Mouse (Mus musculus) frontal cortex, adult 2 months (tissue): Measurements from ENCODE around the gene Olfr93. TPM values are rescaled to one million over a fixed set of nuclear protein-coding genes. Genes with fewer than 3 reads are reported as not detected.
"Not testable (repeated sequence)": the region's sequence is repeated elsewhere in the genome, so short reads cannot be mapped to it uniquely, and the experiment has no call there.

ENCODE experiments used
- DNase-seq, 2 experiments: peaks; one replicate each; pipeline ENCODE4 v3.0.0; 2022; ENCODE audit warnings: low spot score in 1 of 2; ENCODE audit errors: extremely low spot score in 1 of 2
- polyA plus RNA-seq: library from polyadenylated mRNA; depleted of rRNA; stranded (reverse); fragments of >200 nt; gene quantifications from 2 replicates; pipeline ENCODE4 v1.2.3, GENCODE M21; 2012; rRNA removed

Olfr93 gene
- polyA plus RNA-seq, result not detected in 2 replicates

DNA sequence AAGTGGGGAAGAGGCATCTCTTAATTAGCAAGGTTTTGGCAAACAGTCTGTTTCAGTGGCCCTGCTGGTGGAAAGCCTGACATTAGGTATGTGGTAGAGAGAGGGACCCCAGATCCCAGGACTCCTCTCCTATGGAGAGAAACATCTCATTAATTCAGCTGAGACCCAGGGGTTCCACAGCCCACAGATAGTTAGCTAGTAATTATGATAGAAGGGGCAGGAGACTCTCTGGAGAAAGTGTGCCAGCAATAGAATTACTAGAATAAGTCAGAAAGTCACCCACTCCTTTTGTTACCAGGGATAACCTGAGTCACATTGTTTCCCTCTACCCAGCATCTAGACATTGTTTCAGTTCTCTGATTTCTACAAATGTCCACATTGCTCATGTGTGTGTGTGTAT is at the start of gene Olfr93:
TSS of gene Olfr93 (minus strand) at position 101 of the 400 bp plus-strand sequence.
- DNase-seq, result no peak

DNA sequence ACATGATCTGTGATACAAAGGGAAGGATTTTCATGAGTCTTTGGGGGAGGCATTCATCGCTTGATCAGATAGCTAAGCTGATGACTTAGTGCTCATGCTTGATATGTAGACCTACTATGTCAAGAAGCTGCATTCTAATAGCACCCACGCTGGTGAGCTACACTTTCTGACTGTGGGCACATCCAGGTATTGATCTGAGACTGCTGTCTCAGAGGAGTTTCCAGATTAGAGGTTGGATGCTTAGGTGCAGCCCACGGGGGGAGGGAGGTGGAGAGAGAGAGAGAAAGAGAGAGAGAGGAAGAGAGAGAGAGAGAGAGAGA is 42.6 kb upstream of the Olfr93 start:
- no peak for DNase-seq

DNA sequence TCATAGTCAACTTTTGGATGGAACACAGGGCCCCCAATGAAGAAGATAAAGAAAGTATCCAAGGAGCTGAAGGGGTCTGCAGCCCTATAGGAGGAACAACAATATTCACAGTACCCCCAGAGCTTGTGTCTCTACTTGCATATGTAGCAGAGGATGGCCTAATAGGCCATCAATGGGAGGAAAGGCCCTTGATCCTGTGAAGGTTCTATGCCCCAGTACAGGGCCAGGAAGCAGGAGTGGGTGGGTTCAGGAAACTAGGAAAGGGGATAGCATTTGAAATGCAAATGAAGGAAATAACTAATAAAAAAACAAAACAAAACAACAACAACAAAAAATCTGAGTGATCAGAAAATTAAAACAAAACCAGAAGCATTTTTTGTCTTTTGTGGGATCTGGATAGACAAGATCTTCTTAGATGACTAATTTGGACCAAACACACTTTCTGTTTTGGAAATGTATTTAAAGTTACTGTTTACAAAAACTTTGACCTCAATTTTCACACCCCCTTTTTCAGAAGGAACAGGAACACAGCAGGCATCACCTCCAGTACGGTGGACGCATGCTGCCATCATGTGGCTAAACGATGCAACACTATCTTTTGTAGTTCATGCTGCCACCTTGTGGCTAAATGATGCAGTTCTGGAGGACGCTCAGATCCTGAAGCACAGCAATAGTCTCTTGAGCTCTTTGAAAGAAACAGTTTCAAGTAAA is 42.1 kb upstream of the Olfr93 start:
- peak; percentile 77 to 96 for DNase-seq

DNA sequence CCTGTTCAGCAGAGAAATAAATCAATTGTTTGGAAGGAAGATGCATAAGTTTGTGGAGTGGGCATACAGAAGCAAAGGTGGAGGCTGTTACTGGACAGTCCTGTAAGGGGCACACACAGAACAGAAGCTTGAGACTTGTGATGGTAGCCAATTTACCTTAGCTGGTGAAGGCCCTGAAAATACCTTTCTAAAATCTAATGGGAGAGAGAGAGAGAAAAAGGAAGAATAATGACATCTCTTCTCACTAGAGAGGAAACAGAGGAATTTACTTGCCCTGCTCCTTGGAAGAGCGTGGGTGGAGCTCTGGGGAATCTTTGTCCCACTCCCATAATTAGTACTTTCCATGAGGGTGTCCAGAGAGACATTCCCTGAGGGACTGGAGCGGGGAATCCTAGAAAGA is 39.6 kb upstream of the Olfr93 start, which contains the start of gene Olfr94:
TSS of gene Olfr94 (minus strand) at position 101 of the 400 bp plus-strand sequence.
- no peak for DNase-seq

DNA sequence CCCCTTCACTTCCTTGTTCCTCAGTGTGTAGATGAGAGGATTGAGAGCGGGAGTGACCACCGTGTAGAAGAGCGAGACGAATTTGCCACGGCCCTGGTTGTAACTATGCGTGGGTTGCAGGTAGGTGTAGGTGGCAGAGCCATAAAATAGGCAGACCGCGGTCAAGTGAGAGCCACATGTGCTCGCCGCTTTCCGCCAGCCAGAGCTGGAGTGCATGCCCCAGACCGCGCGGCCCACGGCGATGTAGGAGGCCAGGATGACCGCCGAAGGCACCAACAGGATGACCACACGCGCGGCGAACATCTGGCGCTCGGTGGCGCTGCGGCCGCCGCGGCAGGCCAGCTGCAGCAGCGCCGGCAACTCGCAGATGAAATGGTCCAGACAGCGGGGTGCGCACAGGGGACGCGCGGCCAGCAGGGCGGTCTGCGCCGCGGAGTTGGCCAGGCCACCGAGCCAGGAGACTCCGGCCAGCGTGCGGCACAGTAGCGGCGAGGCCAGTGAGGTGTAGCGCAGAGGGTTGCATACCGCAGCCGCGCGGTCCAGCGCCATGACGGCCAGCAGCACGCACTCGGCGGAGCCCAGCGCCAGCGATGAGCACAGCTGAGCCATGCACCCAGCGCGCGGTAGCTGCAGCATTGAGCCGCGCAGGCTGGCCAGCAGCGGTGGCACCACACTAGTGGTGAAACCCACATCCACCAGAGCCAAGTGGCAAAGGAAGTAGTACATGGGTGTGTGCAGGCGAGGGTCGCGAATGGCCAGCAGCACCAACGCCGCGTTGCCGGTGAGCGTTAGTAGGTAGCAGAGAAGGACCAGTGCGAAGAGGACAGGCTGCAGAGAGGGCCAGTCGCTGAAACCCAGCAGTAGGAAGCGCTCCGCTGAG is 35.8 kb upstream of the Olfr93 start:
- peak in 1 of 2 experiments; percentile 36 for DNase-seq

DNA sequence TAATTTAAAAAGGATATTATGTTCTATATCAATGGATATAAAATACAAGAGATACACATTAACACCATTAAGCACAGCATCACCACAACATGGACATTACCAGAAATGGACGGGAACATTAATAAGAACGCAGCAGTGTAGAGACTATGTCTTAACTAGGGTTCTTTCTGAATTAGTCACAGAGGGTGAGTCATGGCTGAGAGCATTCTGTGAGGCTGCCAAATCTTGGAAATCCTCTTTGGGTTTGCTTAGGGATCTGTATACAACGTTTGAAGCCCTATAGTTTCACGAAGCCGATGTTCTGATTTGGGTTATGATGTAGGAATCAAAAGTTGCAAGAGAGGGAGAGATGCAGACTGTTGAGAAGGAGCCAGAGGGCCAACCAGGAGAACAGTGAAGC is 33.5 kb upstream of the Olfr93 start:
- DNase-seq, result peak in 1 of 2 experiments; percentile 64

DNA sequence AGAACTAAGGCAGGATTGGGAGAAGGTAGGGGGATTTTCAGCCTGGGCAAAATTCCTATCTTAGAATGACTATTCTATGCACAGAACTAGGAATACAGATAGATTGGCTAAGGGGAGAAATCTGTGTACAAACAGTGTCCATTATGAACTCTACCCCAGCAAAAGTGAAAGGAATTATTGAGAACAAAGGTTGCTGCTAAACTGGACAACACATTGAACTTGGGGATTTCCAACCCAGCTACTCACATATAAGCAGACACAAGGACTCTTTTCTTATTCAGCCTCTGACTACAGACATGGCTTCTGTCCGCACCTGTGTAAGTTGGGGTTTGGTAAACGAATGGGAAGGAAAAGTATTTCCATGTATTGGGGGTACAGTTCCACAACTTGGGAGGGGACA is 32.4 kb upstream of the Olfr93 start, which contains the start of gene Ubd:
TSS of gene Ubd (plus strand) at position 237 of the 400 bp plus-strand sequence.
- no peak for DNase-seq

DNA sequence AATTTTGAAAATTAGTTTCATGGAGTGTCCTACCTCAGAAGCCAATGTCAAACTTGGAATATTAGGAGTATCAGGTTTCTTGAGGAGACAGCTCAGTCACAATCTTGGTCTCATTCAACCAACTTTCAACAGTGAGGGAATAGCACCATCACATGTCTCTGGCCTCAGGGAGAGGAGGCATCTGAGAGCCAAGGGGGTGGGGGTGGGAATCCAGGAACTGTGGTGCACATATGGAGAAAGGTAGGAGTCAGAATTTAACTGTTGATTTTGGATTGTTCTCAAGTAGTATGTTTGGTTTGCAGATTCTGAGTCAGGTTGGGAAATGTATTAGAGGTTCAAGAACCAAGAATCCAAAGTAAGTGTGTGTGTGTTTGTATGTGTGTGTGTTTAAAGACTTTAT is 31.7 kb upstream of the Olfr93 start:
- DNase-seq, result no peak

DNA sequence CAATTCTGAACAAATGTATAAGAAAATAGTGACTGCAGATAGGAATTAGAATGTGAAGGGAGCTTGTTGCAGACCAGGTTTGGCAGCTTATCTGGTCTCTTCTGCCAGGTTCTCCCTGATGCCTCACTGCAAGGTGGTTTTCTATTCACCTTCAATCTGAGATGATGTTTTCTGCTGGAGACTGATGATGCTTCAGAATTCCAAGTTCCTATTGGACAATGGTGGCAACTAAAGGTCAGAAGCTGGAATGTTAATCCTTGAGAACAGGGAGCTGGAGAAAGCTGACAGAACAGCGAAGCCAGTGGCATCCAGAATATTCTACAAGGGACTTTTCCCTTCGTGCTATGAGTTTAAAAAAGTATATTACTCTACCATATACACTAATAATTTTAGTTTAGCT is 29.4 kb upstream of the Olfr93 start:
- DNase-seq, result peak in 1 of 2 experiments; percentile 78

DNA sequence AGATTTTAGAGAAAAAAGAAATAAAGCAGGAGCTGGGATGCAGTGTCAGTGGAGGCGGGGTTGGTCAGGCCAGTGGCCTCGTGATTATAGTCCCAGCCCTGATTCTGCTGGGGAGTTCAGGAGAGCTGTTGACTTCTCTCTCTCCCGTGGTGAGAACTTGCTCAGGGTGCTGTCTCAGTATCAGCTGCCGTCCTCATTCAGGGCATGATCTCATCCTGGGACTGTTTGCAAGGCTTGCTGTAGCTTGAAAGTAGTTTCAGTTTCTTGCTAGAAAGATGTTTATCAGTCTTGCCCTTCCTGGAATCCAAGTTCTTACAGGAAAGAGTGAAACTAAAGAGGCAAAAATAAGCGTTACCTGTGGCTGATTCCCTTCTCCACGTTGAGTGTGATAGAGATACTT is 24.2 kb upstream of the Olfr93 start:
- DNase-seq, result no peak

DNA sequence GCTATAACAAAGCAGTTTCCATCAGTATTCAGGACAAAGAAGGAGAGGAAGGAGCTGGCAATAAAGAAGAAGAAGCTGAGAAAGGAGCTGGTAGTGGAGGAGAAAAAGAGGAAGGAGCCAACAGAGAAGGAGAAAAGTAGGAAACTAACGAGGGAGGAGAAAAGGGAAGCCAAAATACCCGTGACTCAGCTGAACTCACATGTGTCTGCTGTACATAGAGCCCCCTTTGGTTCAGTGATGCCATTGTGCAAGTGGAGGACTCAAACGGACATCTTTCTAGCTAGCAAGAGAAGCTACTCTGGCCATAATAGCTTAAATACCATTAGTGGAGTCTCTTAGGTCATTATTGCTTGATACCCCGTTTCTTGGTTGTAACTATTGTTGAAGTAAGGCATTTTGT is 29.9 kb downstream of the Olfr93 start:
- not testable (repeated sequence) for DNase-seq

DNA sequence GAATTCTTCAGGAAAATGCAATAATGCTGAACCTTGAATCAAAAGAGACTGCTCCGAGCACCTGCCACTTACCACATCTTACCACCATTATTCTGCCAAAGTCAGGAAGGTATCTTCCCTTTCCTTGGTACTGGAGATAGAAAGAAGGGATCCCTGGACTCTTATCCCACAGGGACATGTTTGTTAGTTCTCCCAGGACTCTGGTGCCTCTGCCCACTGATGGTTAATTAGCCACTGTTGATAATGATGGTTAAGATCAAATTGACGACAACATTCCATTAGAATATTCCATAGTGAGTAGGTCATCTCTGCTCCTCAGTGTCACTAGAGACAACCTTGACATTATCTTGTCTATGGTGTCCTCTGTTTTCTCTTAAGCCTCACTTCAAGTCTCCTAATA is 41.3 kb downstream of the Olfr93 start, which contains the start of gene Olfr92:
TSS of gene Olfr92 (minus strand) at position 101 of the 400 bp plus-strand sequence.
- DNase-seq, result no peak

DNA sequence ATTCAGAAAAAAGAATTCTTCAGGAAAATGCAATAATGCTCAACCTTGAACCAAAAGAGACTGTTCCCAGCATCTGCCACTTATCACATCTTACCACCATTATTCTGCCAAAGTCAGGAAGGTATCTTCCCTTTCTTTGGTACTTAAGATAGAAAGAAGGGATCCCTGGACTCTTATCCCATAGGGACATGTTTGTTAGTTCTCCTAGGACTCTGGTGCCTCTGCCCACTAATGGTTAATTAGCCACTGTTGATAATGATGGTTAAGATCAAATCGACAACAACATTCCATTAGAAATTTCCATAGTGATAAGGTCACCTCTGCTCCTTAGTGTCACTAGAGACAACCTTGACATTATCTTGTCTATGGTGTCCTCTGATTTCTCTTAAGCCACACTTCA is 63.1 kb downstream of the Olfr93 start, which contains the start of gene Olfr91:
TSS of gene Olfr91 (minus strand) at position 101 of the 400 bp plus-strand sequence.
- no peak for DNase-seq

DNA sequence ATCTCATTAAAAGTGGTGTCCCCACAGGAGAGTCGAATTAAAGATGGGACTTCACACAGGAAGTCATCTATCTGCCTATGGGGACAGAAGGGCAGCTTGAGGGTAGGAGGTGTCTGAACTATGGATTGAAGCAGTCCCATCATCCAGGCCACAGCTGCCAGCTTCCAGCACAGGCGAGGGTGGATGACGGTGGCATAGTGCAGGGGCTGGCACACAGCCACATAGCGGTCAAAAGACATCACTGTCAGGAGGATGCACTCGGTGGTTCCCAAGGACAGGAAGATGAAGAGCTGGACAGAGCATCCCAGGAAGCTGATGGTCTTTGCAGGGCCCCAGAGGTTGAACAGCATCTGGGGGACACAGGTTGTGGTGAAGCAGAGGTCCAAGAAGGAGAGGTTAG is 68.0 kb downstream of the Olfr93 start:
- no peak for DNase-seq

DNA sequence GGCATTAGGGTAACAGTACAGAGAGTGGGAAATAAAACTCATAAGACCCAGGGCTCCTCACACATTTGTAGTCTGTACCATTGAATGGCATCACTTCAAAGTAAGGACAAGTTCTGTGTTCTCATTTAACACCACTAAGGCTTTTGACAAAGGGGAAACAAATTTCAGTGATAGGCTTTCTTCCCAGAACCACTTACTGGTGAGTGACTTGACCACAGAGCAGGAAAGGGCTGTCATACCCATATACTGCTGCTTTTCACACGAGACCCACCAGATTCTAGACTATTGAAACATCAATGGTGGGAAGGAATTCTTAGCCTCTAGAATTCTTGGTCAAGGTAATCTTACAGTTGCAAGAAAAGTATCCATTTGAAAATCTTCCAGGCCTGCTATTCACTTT is 69.1 kb downstream of the Olfr93 start:
- DNase-seq, result no peak

Other genes with a start within 250 kb of the Olfr93 start
- 4.0 and 5.1 TPM in 2 replicates for gene Rnf39, start 218.6 kb downstream of the Olfr93 start, polyA plus RNA-seq
- 186 and 189 TPM in 2 replicates for gene Ppp1r11, start 209.8 kb downstream of the Olfr93 start, polyA plus RNA-seq
- gene Znrd1, start 202.9 kb downstream of the Olfr93 start, polyA plus RNA-seq, result 36.4 and 42.2 TPM in 2 replicates
- 6.0 and 6.9 TPM in 2 replicates for gene Znrd1as, start 202.9 kb downstream of the Olfr93 start, polyA plus RNA-seq
- gene 2410137M14Rik, start 180.3 kb downstream of the Olfr93 start, polyA plus RNA-seq, result 0.42 and 1.1 TPM in 2 replicates
- gene H2-M5, start 172.0 kb downstream of the Olfr93 start, polyA plus RNA-seq, result 2.8 and 3.3 TPM in 2 replicates
- 30.3 and 40.6 TPM in 2 replicates for gene Zfp57, start 160.3 kb downstream of the Olfr93 start, polyA plus RNA-seq
- 43.8 and 54.7 TPM in 2 replicates for gene Mog, start 138.1 kb downstream of the Olfr93 start, polyA plus RNA-seq
- 430 and 435 TPM in 2 replicates for gene Gabbr1, start 115.5 kb downstream of the Olfr93 start, polyA plus RNA-seq
- gene Olfr90, start 73.0 kb downstream of the Olfr93 start, polyA plus RNA-seq, result 0.04 TPM in 1 of 2 replicates, not detected in the other
- not detected in 2 replicates for gene Olfr91, start 63.2 kb downstream of the Olfr93 start, polyA plus RNA-seq
- gene Olfr92, start 41.4 kb downstream of the Olfr93 start, polyA plus RNA-seq, result not detected in 2 replicates
- not detected in 2 replicates for gene Ubd, start 32.4 kb upstream of the Olfr93 start, polyA plus RNA-seq
- not detected in 2 replicates for gene Olfr94, start 39.5 kb upstream of the Olfr93 start, polyA plus RNA-seq
- not detected in 2 replicates for gene Olfr95, start 51.6 kb upstream of the Olfr93 start, polyA plus RNA-seq
- not detected in 2 replicates for gene Olfr96, start 58.7 kb upstream of the Olfr93 start, polyA plus RNA-seq
- not detected in 2 replicates for gene Olfr97, start 75.8 kb upstream of the Olfr93 start, polyA plus RNA-seq
- not detected in 2 replicates for gene Olfr98, start 102.3 kb upstream of the Olfr93 start, polyA plus RNA-seq
- gene H2-M3, start 108.7 kb upstream of the Olfr93 start, polyA plus RNA-seq, result 2.4 and 3.0 TPM in 2 replicates
- gene Olfr99, start 122.0 kb upstream of the Olfr93 start, polyA plus RNA-seq, result 0.08 TPM in 1 of 2 replicates, not detected in the other
- gene Olfr101, start 142.8 kb upstream of the Olfr93 start, polyA plus RNA-seq, result 0.23 TPM in 1 of 2 replicates, not detected in the other
- gene Olfr102, start 155.6 kb upstream of the Olfr93 start, polyA plus RNA-seq, result 0.08 TPM in 1 of 2 replicates, not detected in the other
- gene Olfr103, start 178.2 kb upstream of the Olfr93 start, polyA plus RNA-seq, result not detected in 2 replicates
- not detected in 2 replicates for gene Olfr104-ps, start 198.1 kb upstream of the Olfr93 start, polyA plus RNA-seq
- not detected in 2 replicates for gene Olfr105-ps, start 217.5 kb upstream of the Olfr93 start, polyA plus RNA-seq
- gene Olfr106-ps, start 228.9 kb upstream of the Olfr93 start, polyA plus RNA-seq, result not detected in 2 replicates
- gene Olfr107, start 237.7 kb upstream of the Olfr93 start, polyA plus RNA-seq, result not detected in 2 replicates